Mouse (Mus musculus) kidney, postnatal 36 days (tissue): Measurements from ENCODE around the gene Sdr42e1.
A peak's percentile ranks its signal among the peaks of the same experiment; 100 is the strongest.

Experiments used
- DNase-seq, 2 experiments: peaks; one replicate each; pipeline ENCODE4 v3.0.0; 2021 to 2022; ENCODE audit warnings: mixed read lengths in 2 of 2

Sdr42e1 gene

GRCm38 (mm10) chr8:117673430-117673830 lies at the start of gene Sdr42e1:
Gene Sdr42e1, minus strand, starts transcription at chr8:117673689.
- DNase-seq = peak; percentile 40 to 70

GRCm38 (mm10) chr8:117718152-117718860 lies 44.8 kb upstream of the Sdr42e1 start:
- peak; percentile 52 to 75 for DNase-seq

- no peak for DNase-seq
These were observed 42.4 kb upstream of the Sdr42e1 start for GRCm38 (mm10) chr8:117715896-117716295.

- no peak for DNase-seq
These were observed 41.1 kb upstream of the Sdr42e1 start for GRCm38 (mm10) chr8:117714604-117715003.

- DNase-seq = no peak
These were observed 38.7 kb upstream of the Sdr42e1 start for GRCm38 (mm10) chr8:117712226-117712625.

- no peak for DNase-seq
These were observed 32.7 kb upstream of the Sdr42e1 start for GRCm38 (mm10) chr8:117706141-117706540.

GRCm38 (mm10) chr8:117702701-117703100 lies 29.2 kb upstream of the Sdr42e1 start:
- DNase-seq = no peak

- peak; percentile 34 to 64 for DNase-seq
These were observed 28.4 kb upstream of the Sdr42e1 start, which contains the start of gene Hsd17b2 for GRCm38 (mm10) chr8:117701859-117702258. Gene Hsd17b2, plus strand, starts transcription at chr8:117701904.

GRCm38 (mm10) chr8:117701246-117701645 lies 27.8 kb upstream of the Sdr42e1 start:
- peak in 1 of 2 experiments; percentile 26 for DNase-seq

GRCm38 (mm10) chr8:117700699-117701098 lies 27.2 kb upstream of the Sdr42e1 start:
- DNase-seq = peak in 1 of 2 experiments; percentile 32

GRCm38 (mm10) chr8:117697248-117697647 lies 23.8 kb upstream of the Sdr42e1 start:
- peak; percentile 21 to 80 for DNase-seq

- DNase-seq = no peak
These were observed 22.1 kb upstream of the Sdr42e1 start for GRCm38 (mm10) chr8:117695636-117696035.

- no peak for DNase-seq
These were observed 18.6 kb upstream of the Sdr42e1 start for GRCm38 (mm10) chr8:117692131-117692530.

GRCm38 (mm10) chr8:117687890-117688289 lies 14.4 kb upstream of the Sdr42e1 start:
- no peak for DNase-seq

GRCm38 (mm10) chr8:117684504-117684903 lies 11.0 kb upstream of the Sdr42e1 start:
- DNase-seq = no peak

GRCm38 (mm10) chr8:117683925-117684472 lies 10.5 kb upstream of the Sdr42e1 start:
- no peak for DNase-seq

- DNase-seq = no peak
These were observed 5.2 kb upstream of the Sdr42e1 start for GRCm38 (mm10) chr8:117678650-117679049.

- DNase-seq = no peak
These were observed 3.5 kb upstream of the Sdr42e1 start for GRCm38 (mm10) chr8:117677011-117677410.

- no peak for DNase-seq
These were observed 3.0 kb upstream of the Sdr42e1 start for GRCm38 (mm10) chr8:117676460-117676859.

- DNase-seq = no peak
These were observed 1.7 kb upstream of the Sdr42e1 start for GRCm38 (mm10) chr8:117675171-117675570.

GRCm38 (mm10) chr8:117672558-117672957 lies 931 bp downstream of the Sdr42e1 start:
- DNase-seq = no peak

GRCm38 (mm10) chr8:117670461-117670860 lies 3.0 kb downstream of the Sdr42e1 start:
- no peak for DNase-seq

GRCm38 (mm10) chr8:117667349-117668124 lies 6.0 kb downstream of the Sdr42e1 start:
- DNase-seq = no peak
